Mouse (Mus musculus): ENCODE data around the gene Kcnd3.

Gene Kcnd3

DNA sequence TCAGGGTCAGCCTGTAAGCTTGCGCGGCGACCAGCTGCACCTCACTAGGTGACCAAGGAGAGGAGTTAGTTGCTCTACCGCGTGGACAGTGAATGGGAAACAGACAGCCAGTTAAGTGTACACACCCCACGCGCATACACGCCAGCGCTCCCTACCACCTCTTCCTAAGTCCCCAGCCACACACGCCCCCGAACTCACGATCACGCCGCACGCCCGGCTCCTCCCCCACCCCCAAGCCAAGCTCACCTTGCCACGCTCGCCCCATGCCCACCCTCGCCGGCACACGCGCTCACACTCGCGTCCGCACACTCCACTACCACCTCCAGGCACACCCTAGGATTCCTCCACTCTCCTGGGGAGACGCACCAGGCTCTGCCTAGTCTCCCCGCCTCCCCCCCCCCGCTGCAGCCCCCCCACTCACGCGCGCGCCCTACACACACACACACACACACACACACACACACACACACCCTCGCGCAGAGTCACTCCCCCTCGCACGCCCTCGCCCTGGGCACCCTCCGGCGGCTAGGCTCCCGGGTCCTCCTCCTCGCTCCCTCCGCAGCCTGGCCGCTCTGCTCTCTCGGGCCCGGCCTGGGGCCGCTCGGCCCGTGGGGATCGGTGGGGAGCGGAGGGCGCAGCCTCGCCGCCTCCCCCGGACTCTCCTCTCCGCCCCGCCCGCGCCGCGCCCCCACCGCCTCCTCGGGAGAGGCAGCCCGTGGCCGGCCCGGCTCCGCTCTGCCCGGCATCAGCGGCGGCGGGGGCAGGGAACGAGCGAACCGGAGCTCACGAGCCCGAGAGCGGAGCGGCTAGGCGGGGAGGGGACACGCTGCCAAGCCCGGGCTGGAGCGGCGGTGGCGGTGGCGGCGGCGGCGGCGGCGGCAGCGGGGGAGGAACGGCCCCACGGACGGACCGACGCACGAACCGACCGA is at the start of gene Kcnd3:
Gene Kcnd3, plus strand, starts transcription at position 704 of the 929 bp plus-strand sequence.
- peak; percentile 63 for DNase-seq

DNA sequence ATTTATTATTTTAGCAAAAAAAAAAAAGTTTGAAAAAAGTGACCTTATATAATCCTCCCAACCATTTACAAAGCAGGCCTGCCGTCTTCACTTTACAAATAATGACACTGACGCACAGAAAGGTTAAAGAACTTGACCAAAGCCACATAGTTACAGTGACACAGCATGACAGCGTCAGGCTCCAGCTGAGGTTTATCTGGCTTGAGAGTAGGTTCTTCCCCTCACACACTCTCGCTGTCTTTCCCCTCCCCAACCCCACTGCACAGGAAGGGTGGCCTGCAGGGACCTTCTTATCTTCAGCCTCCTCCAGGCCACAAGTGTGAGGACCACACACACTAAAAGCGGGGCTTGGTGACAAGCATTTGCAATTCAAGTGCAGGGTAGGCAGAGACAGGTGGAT is 49.5 kb upstream of the Kcnd3 start:
- no peak for DNase-seq

DNA sequence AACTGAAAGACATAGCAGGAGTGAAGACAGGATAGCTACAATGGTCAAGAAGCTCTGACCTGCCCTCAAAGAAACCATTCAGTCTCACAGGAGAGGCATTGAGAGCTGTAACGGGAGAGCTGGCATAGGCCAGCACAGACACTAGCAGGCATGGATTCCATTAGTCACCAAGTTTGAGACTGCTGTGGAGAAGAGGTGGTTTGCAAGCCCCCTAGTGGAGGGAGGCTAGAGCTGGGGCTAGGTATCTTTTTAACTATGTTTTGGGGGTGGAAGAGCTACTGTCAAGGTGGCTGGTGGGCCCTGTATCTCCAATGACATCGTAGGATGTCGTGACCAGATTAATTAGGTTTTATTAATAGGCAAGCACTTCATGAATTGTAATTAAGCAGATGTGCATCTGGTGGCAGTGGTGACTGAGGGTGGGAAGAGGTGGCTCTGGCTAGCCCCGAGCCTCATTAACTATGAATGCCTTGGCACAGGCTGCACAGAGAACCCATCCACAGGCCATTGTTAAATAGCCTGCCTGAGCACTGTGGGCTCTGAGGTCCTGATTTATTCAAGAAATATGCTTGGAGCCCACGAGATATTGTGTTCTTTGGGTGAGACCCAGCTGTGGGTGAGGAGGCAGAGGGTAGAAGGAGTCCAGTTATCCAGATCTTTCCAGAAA is 48.6 kb upstream of the Kcnd3 start:
- no peak for DNase-seq

DNA sequence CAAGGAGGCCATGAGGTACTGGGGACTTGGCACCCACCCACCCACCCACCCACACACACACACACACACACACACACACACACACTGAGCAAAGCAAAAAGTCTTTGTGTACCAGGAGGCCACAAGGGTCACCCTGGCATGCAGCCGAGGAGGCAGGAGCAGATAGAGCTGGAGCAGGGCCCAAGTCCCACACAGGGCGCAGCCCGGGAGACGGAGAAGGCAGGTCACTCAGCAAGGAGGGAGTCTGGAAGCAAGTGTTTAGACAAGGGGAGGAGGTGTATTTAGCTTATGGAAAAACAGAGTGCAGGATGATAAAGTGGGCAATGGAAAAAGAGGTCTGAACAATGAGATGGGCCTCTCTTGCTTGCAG is 48.1 kb upstream of the Kcnd3 start:
- DNase-seq: peak; percentile 8

DNA sequence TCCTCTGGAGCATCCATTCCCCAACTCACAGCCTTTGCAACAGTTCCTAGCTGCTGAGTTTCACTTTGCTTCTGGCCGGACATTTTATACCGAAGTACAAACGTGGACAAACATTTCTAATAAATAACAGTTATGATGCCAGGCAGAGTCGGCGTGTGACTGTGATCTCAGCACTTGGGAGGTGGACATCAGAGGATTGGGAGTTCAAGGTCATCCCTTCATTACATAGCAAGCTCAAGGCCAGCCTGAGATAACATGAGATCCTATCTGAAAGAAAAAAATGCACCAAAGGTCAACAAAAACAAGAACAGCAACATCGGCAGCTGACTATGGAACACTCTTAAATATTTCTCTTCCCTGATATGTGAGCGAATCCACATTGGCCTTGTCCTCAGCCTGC is 46.6 kb upstream of the Kcnd3 start:
- no peak for DNase-seq

DNA sequence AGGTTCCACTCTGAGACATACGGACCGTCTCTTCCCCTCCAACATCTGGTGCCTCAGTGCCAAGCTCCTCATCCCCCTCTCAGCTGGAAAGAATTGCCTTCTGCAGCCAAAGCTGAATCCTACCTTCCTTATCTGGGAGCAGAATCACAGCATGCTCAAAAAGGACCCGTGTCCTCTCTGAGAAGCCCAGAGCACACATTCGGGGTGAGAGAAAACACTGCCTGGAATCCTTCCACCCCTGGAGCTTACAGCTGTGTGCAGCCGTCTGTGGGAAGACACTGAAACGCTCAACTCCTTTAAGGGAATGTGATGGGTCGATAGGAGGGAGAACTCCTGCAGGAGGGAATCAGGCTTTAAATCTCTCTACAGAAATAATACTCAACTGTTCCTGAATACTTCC is 46.1 kb upstream of the Kcnd3 start:
- no peak for DNase-seq

DNA sequence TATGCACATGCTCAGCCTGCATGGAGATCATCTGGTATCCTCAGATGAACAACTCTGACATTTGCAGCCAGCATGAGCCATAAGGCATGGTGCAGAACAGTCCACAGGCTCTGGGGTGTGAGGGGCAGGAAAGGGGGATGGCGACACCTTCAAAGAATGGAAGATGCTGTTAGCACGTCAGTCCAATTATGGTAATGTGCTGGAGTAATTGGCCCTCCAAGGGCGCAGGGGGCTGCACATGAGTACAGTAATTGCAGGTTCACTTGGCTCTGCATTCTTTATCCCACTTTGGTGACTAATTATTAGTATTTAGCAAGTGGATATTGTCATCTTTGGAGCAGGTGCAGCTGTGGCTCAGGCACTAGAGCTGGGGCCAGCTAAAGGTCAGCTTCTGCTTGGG is 43.9 kb upstream of the Kcnd3 start:
- DNase-seq: no peak

DNA sequence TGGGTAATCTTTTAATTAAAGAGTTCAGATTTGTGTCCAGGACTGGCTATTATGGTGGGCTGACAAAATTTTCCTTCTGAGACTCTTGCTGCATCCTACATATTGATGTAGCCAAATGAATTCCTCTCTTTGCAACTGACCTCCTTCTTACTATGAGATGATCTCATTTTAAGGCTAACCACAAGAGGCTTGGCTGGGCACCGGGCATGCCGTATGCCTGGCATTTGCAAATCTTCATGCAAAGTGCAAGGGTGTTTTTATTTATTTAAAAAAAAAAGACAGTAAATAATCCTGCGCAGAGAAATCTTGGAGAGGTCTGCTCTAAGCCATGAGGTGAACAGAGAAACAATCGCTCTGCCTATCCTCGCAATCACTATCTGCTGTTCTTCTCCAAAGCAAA is 41.3 kb upstream of the Kcnd3 start:
- DNase-seq: no peak

DNA sequence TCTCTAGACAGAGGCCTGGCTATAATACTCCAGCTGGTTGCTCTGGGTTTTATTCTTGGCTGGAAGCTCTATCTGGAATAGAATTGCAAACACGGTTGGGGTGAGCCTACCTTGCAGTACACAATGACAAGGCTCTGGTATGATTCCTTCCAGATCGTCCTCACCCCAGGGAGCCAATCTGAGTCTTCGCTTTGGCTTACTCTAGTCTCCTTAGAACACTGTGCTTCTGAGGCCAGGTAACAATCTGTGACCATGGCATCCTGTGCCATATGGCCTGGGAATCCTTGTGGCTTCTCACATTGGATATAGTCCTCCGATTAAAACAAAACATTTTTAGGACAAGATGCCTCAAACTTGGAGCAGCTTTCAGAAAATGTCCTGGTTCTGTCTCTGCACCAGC is 40.4 kb upstream of the Kcnd3 start:
- DNase-seq: no peak

DNA sequence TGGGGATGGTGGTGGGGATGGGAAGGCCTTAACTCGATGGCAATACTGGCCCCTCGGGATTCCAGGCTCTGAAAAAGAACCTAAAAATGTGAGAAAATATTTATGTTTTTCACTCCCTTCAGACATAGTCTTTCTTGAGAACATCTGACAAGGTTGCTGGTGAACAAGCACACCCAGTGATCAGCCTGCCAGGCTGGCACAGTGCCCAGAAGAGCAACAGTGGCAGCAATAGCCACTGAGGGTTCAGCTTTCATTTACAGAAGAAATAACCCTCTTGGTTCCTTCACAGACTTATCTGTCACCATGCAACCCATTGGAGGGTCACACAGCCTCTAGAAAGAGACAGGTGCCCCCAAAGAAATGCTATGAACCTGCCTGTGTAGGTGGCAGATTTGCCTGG is 39.9 kb upstream of the Kcnd3 start:
- peak; percentile 30 for DNase-seq

DNA sequence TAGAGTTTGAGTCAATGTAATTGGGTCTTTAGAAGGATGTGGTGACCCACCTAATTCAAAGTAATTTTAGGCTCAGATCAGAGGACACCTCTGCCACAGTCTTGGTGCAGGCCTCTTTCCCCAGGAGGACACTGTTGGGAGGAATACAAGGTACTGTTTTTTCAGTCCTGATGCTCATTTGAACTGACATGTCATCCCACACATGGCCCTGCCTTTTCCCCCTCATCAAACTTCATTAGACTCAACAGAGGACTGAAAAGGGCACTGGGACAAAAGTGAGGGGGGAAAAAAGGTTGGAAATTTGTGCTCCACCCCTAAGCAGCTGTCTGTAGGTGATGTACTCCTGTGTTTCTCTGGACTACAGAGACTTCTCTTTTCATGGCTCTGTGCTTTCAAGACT is 39.4 kb upstream of the Kcnd3 start:
- DNase-seq: no peak

DNA sequence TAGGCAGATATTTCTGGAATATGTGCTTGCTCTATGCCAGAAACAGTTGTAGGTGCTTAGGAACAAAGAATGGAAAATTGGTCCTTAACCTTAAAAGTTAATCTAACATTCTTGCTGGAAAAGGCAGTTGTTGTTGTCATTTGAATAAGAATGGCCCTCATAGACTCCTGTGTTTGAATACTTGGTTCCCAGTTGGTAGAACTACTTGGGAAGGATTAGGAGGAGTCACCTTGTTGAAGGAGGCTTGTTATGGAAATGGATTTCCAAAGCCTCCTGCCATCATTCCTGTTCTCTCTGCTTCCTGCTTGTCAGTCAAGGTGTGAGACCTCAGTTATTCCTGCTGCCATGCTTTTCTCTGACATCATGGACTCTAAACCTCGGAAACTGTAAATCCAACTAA is 33.7 kb upstream of the Kcnd3 start:
- no peak for DNase-seq

DNA sequence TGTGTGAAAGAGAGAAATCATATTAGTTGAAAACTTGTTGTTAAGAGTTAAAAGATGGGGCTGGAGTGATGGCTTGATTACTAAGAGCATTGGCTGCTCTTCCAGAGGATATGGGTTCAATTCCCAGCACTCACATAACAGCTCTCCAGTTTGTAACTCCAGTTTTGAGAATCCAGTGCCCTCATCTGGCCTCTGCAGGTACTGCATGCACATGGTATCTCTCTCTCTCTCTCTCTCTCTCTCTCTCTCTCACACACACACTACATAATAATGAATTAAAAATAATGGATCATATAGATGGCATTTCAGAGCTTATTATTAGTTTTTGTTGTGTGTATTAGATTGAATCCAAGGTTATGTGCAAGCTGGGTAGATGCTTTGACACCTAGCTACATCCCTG is 29.7 kb upstream of the Kcnd3 start:
- DNase-seq: no peak

DNA sequence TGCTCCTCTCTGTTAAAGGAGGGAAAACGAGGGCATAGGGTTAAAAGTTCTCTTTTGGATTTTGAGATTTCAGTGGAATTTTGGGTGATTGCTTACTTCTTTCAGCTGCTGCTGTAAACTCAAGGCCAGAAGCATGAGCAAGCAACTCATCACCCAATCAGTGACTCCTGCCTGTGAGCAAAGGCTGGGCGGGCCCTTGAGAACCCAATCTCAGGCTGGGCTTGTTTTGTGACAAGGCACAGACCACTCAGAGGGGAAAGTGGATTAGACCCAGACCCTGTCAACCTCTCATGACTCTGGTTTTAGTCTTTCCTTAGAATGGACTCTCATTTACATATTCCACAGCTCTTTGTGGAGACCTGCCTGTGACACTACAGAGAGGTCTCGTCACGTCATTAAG is 28.7 kb upstream of the Kcnd3 start:
- no peak for DNase-seq

DNA sequence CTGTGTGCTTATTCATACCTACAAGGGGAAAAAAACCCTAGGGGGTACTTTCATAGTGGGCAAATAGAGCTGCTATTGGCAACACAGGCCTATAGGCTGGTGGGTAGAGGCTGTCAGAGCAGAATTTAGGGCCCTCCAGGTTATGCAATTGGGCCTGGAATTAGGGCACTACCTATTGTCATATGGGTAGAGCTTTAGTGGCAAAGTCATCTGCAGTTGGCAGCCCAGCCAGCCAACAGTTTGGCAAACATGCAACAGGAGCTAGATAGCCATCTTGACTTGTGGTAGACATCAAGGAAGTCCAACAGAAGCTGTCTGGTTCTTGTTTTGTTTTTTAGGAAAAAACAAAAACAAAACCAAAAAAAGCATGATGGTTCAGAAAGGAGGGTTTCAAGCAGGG is 23.5 kb upstream of the Kcnd3 start:
- DNase-seq: no peak

DNA sequence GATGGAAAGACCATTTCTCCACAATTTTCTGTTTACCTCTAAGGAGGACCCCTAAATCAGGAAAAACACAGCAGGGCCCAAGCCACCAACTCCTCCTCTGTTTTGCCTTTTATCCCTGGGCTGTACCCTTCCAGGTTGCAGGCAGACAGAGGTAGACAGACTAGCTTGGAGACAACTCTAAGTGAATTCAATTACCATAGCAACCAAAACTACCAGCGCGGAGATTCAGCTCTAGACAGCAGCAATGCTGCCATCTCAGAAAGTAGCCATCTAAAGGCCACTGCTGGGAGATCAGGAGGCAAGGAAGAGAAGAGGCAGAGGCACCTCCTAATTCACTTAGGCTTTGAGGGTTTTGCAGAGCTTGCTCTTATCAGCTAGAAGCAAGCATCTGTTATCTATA is 15.7 kb upstream of the Kcnd3 start:
- DNase-seq: peak; percentile 10

DNA sequence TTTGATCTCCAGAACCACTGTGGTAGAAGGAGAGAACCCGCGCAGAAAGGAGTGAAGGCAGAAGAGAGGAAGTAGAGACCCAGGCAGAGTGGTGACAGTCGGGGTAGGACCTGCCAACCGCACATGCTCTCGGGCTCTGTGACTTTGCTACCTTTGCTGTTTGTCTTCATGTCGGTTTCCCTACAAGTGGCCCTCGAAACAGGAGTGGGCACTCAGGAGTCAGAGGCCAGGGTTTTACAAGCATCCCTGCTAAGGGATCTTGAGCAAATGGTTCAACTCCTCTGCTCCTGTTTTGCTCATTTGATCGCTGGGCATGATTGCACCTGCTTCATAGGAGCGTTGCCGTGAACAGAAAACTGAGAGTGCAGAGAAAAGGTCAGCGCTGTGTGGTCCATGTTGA is 15.2 kb upstream of the Kcnd3 start:
- no peak for DNase-seq

DNA sequence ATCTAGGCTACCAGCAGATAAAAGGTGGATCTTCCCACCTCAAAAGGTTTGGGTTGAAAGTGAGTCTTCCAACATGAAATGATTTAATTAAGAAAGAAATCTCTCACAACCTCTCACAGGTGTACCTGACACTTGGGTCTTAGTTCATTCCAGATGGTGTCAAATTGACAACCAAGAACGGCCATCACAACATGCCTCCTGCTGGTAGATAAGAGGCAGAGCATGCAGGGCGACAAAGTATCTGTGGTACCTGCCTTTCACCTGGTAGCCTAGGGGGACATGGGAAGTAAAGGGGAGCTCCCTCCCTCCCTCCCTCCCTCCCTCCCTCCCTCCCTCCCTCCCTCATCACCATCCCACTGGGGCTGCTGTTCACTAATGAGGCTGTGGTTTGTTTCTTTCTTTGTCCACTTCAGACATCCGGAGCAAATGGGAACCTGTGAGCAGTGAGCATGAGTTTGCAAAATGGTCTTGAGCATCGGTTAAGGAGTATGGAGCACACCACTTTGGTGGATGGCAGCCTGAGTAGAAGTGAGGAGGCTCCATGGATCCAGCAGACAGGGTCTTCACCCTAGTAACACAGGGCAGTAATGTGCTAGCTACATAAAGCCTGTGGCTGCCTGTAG is 11.1 kb upstream of the Kcnd3 start:
- no peak for DNase-seq

DNA sequence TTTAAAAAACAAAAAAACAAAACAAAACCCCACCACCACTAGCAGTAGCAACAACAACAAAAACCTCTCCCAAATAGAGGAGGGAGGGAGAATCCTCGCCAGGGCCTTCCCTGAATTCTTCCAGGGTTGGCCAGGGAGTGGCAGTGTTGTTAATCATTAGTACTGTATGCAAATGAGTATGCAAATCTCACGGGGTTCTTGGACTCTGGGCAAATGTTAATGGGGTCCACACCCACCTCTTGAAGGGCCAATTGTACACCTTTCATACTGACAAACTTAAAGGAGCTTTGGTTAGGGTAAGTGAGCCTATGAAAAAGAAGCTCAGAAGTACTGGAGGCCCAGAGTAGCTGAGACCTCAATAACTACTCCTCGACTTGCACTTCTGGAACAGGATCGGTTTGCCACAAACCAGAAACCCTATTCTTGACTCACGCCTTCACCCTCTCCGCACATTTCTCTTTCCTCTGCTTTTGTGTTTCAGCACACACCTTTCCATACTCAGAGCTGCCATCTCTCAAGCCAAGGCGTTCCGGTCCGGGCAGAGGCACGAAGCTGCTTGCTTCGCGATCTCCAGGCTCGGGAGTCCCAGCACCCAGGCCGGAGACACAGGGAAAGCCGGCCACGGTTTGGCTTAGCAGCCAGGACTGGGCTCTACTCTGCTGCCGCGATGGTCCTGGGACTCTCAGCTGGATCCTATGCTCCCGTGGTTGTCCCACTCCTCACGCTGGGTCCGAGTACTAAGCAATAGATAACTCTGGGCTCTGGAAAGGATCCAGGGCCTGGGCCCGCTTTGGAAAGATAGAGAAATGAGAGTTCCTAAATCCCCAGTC is 1.3 kb upstream of the Kcnd3 start:
- peak; percentile 51 for DNase-seq

DNA sequence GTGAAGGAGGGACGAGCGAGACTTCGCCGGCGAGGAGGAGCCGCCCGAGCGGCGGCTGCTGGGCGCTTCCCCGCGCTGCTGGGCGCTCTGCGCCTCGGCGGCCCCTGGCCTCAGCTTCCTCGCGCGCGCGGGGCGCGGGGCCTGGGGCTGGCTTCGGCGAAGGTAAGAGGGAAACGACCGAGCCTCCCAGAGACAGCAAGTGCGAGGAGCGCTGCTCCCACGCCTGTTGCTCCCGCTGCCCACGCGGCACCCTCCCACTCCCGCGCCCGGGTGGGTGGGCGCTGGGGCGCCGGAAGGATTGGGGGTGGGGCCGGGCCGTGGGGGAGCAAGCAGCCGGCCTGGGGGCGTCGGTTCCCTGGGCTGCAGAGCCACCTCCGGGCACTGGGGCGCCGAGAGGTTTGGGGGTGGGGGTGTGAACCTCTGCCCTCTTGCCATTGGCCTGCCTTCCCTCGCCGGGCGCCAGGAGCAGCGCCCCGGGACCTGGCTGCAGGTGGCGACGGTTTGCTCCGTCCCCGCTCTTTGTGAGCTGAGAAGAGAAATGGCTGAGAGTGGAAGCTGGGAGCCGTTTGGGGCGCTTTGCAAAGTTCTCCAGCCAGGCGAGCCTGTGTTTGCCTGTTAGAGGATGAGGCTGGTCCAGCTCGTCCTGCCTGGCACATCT is 555 bp downstream of the Kcnd3 start:
- DNase-seq: peak; percentile 43

DNA sequence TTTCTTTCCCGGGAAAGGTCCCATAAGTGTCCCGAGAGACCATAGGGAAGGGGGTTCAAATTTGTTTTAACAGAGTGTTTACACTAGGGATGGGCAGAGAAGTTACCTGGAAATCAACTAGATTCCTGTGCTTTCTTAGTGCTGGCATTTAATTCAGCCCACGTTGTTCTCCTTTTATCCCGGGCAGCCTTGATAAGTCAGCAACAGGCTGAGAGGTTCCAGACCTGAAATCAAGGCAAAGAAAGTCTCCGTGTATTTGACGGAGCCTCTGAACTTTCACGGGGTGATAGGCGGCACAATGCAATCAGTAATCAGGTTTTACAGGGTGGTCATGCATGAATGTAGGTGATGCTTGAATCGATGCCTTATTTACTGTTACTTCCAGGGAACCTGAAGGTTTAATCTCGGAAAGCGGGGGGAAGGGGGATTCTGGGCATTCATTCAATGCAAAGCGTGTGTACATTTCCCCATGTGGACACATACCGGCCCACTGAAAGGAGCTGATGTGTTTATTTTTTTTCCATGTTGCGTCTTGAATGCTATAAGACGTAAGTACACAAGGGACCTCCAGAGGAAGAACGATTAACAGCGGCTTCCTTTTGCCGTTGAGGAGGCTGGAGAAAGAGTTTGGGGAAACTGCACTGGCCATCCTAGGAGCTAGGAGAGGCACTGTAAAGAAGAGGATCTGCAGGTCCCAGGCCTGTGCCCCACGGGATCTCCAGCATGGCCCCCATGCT is 1.3 kb downstream of the Kcnd3 start:
- DNase-seq: no peak

DNA sequence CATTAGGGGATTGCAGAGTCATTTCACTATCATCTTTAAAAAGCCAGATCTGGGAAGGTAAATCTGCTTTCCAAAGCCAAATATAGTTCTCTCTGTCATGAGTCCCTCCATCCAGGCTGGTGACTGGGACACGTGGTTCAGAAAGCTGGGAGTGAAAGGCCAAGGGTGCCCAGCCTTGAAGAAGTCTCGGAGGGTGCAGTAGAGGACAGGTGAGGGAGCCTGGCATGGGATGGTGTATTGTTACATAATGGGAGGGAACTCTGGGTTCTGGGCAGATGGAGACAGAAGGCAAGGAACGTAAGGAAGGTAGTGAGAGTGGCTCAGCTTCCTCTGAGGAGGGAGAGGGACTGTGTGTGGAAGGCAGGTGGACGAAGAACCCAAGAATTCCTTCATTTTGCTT is 5.5 kb downstream of the Kcnd3 start:
- no peak for DNase-seq
